Mouse (Mus musculus) urinary bladder, postnatal 4 days (tissue): ENCODE results near the gene Rorc.

Experiments used
- DNase-seq, 2 experiments: peaks; one replicate each; pipeline ENCODE4 v3.0.0; 2021 to 2022; ENCODE audit warnings: low spot score in 2 of 2

The Rorc gene

DNA sequence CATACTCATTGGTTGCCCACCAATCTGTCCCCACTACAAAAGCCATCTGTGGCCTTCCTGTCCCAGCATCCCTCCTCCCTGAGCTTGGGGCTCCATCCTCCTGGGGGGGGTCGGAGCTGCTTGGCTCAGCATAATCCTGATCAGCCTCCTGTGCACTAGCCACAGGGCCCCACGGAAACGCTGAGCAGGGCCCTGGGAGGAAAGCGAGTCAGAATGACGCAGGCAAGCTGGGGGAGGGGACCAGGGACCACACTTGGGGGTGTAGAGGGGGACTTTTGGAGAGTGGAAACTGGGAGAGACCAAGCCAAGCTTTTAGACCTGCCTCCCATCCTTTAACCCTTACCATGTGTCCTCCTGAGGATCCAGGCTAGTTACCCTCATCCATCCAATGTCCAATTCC is 3.3 kb downstream of the Rorc start:
- no peak for DNase-seq

DNA sequence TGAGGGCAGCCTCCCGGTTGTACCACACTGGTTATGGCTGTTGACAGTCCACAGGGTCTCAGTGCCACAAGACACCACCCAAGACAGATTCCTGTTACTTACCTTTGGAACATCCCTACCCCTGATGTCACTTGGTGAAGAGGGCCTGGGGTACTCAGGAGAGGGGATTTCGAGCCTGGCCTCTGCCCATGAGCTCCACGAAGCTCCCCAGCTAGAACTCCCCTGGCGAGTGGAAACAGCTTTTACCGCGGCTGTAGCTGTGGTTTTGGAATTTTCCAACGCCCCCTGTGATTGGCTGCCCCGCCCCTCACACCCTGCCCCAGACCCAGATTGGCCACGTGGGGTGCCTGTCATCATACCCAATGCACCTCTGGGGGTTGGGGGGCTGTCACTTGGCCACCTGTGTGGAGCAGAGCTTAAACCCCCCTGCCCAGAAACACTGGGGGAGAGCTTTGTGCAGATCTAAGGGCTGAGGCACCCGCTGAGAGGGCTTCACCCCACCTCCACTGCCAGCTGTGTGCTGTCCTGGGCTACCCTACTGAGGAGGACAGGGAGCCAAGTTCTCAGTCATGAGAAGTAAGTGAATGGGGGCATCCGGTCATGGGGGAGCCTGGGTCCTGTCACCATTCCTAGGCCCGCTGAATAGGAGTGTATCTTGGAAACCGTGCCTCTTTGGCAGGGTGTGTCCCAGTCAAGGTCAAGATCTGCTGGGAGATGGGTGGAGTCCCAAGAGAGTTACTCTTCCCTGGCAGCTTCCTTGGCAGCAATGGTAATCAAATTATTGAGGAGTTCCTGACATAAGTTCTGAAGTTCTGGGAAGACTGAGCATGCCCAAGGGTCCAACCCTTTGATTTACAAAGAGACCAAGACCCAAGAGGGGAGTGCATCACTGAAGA is 4.7 kb downstream of the Rorc start:
- no peak for DNase-seq

DNA sequence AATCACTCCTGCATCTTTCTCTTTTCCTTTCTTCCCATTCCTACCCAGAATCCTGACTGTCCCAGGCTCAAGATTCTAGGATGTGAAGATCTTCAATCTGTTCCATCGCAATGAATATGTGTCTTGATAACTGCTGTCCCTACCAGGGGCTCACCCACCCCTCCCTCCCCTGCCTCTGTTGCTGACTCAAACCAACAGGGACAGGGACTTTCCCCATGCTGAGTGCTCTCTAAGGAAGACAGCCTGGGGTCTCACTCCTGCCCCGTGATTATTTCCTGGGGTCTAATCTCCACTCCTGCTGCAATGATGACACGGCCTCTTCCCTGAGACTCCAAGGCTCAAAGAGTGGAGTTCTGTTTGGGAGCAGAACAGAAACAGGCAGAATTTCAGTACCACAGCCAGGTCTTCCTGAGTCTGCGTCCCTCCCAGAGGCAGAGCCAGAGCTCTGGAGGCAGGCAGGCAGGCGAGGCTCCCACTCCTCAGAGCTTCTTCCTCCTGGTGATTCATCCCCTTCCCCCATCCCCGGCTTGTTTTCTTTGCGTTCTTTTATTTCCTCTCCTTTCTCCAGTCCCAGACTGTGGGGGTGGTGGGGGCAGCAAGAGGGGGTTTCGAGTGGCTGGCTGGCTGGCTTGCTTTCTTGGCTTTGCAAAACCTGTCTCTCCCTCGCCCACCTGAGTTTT is 7.4 kb downstream of the Rorc start:
- DNase-seq: no peak

DNA sequence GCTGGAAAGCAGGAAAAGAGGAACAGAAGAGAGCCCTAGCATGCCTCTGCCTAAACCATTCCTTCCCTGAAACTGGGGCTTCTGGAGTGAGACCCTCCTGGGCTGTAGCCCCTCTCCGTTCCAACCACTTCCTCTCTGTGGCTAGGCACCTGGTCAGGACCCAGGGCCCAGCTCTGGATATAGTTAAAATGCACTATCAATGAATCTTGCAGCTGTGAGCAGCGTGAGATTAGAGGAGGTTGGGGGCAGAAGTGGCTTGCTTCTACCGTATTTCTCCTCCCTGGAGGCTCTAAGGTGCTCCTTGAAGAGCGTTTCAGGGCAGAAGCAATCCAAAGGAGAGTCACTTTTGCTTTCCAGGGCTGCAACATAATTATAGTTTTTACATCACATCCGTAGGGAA is 9.7 kb downstream of the Rorc start:
- no peak for DNase-seq

DNA sequence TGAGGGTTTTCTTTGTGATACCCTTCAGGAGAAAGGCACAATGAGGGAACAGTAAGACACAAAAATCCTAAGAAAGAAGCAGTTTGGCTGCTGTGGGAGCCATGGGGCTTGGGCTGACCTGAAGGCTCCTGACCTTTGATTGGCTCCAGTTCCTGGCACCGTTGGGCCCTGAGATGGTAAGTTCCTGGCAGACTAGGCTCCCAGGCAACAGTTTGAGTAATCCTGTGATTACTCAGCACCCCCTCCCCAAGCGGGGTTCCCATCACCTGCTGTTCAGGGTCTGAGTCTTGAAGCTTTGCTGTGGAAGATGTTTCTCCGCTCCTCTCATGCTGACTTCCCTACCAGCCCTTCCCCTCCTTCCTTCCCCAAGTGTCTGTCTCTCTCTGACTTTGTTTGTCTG is 10.9 kb downstream of the Rorc start:
- no peak for DNase-seq

DNA sequence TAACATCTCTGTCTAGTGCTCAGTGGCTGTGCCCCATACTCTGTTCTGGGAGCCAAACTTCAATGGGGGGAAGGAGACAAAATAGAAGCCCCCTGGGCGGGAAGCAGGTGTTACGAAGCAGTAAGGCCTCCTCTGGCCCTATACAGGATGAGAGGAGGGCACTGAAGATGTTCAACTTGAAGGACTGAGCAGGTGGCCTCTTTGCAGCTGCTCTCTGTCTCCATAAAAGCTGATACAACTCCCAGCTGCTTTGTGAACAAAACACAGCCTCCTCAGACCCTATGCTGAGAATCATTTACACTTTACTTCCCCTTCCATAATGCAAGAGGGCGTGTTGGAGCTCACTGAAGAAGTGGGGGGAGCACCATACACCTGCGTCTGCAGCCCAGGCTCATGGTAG is 14.1 kb downstream of the Rorc start:
- no peak for DNase-seq

DNA sequence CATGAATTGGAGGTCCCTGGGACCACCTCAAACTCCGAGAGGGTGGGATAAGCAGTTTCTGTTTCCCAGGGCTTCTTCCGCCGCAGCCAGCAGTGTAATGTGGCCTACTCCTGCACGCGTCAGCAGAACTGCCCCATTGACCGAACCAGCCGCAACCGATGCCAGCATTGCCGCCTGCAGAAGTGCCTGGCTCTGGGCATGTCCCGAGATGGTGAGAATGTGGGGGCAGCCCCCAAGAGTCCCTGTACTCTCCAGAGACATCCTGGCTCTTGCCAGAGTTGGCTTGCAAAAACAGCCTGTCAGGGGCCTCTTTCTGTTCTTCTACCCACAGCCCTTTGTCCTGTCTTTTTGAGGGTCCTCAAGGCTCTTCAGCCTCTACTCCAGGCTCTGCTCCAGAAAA is 14.8 kb downstream of the Rorc start:
- DNase-seq: no peak

DNA sequence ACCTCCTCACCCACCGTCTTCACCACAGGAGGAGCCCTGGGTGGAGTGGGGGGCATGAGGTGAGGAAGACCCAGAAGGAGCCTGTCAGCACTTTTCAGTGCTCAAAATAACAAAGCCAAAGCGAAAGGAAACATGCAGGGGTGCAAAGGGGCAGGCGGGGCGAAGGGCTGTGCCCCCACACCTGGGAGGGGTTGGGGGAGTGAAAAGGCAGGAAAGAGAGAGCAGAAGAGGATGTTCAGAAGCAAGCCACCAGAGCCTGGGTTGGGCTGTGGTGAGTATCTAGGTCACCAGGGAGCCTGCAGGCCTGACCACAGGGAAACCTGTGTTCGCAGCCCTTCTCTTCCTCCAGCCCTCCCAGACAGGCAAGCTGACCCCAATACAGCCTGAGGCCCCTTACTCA is 15.5 kb downstream of the Rorc start:
- DNase-seq: no peak

DNA sequence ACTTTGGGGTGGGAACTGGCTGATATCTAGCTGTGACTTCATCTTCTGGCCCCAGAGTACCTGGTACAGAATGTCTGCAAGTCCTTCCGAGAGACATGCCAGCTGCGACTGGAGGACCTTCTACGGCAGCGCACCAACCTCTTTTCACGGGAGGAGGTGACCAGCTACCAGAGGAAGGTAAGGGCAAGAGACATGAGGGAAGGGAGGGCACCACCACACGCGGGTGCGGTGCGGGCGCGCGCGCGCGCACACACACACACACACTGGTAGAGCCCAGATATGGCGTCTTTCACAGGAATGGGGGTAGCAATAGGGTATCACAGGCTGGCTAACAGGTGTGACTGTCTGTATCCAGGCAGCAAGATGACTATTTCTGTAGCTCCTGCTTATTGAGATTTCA is 16.8 kb downstream of the Rorc start:
- no peak for DNase-seq

DNA sequence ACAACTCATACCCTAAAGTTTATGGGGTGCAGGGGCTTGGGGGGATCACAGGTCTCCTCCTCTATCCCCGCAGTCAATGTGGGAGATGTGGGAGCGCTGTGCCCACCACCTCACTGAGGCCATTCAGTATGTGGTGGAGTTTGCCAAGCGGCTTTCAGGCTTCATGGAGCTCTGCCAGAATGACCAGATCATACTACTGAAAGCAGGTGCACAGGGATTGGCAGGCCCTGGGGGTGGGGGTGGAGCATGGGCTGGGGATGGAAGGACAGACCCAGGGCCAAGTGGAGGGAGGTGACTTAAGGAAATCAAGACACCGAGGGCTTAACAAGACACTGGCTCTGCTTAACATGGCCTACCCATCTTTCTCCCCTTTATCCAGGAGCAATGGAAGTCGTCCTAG is 18.4 kb downstream of the Rorc start:
- DNase-seq: no peak

DNA sequence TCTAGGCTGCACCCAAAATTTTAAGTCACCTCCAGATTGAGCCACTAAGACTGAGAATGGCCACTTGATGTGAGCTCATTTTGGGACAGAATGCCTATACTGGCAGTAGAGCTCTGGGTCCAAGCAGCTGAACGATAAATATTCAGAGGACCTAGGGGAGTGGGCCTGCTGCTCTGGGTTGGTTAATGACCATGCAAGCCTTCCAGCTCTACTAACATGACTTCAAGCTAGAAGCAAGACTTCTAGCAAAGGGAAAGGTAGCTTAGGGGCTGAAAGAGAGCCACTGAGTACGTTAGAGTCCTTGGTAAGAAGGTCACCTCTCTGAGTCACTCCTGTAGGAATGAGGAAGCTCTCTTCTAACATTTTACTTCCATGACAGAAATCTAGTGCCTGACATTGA is 19.5 kb downstream of the Rorc start:
- no peak for DNase-seq

DNA sequence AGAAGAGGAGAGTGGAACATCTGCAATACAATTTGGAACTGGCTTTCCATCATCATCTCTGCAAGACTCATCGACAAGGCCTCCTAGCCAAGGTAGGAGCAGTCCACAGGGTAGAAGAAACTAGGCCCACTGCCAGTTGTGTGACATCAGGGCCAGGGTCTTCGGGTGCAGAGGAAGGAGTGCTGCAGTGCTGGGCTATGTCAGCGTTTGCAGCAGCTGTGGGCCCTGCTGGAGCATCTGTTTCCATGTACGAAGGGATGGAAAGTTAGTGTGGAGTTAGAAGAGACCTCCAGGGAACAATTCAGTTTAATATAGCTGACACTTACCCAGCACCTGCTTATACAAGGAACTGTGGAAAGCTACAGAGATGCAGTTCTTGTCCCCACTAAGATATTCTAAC is 20.5 kb downstream of the Rorc start:
- no peak for DNase-seq

DNA sequence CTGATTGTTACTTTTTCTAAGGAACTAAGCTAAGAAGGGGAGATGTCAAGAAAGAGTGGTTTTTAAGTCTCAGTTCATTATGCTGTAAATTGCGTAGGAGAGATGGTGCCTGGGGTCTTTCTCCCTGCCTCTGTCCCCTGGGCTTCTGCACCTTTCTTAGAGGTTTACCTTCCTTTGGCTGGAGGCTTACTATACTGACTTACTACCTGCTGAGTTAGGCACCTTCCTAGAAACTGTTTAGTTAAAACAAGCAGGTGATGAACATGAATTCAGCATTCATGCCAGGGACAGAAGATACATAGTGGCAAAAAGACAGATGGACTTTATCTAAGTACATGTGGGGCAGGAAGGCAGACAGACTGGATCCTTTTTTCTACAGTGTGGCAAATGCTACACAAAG is 23.7 kb downstream of the Rorc start:
- DNase-seq: no peak

DNA sequence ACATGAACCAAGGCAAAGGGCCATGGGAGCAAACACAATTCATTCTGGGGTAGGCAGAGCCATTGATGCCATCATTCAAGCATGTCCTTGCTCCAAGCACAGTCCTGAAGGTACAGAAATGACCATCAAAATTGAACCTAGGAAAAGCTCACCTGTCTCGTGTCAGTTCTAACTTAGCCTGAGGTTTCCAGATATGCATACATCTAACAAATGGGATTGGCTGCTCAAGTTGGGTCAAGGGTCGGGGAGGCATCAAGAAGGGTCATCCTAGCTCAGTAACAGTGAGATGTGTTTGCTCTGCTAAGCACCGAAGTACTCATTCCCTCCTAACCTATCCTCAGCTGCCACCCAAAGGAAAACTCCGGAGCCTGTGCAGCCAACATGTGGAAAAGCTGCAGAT is 24.3 kb downstream of the Rorc start:
- DNase-seq: no peak

DNA sequence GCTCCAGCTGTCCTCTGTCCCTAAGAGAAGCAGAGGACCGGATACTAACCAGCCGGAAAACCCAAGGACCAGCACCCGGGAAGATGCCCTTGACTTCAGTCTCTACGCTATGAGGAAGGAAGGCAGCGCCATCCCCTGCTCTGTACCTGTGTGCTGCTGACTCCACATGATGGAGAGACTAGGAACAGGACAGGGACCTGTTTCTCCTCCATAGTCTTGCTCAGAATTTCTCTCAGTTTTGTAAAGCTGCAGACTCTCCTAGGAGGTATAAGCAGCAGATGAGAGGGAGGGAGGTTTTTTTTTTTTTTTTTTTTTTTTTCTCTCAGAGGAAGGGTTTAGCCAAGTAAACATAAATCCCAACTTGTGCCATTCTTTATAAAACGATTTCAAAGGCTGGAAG is 25.6 kb downstream of the Rorc start, which contains the start of gene Lingo4:
TSS of gene Lingo4 (plus strand) at position 301 of the 400 bp plus-strand sequence.
- DNase-seq: no peak

DNA sequence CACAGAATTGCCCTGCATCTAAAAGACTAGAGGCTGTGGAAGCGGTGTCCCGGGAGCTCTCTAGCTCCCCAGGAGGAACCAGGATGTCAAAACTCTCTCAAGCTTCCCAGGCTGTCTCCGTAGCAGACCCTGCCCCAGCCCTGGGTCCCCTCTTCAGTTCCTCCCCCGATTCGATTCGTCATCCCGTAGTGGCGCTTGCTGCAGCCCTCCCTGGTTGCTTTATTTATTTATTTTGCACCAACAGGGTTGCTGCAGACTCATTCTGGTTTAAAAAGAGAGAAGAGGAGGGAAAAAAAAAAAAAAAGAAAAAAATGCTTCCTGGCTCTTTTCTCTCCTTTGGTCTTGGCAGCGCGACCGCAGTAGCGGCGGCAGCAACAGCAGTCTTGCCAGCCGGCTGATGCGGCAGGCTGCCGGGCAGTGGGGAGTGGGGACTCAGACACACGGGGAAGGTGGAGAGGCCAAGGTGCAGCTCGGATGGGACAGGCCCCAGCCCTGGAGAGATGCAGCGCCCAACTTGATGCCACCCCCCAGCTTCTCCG is 26.4 kb downstream of the Rorc start:
- DNase-seq: no peak

DNA sequence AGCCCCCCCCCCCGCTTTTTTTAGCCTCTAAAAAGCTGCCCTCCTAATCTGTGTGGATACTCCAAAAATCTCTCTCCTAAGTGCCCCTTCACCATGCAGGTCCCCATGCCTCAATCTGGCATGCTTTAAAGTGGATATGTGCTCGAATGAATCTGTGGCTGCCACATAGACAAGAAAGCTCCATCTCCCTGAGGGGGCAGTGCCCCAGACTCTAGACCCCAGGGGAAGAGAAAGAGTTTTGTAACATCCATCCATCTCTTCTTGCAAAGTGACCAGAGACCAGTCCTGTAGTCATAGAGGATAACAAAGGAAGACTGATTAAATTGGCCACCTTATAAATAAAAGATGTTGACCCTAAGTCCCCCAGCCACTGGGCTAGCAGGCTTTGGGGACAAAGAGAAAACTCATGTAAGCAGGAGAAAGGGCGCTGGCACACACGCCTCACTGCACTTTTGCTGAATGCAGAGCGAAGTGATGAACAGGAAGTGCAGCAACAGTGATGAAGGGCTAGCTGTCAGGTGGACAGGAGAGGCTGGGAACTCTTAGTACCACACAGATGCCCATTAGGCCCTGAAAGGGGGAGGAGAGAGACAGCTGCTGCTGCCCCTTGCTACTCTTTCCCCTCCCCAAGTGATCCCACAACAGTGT is 27.2 kb downstream of the Rorc start:
- no peak for DNase-seq

DNA sequence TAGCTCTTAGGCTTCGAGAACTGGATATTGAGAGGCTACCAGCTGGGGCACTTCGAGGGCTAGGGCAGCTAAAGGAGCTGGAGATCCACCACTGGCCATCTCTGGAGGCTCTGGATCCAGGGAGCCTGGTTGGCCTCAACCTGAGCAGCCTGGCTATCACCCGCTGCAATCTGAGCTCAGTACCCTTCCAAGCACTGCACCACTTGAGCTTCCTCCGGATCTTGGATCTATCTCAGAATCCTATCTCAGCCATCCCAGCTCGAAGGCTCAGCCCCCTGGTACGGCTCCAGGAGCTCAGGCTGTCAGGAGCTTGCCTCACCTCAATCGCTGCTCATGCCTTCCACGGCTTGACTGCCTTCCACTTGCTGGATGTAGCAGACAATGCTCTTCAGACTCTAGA is 29.9 kb downstream of the Rorc start:
- no peak for DNase-seq

DNA sequence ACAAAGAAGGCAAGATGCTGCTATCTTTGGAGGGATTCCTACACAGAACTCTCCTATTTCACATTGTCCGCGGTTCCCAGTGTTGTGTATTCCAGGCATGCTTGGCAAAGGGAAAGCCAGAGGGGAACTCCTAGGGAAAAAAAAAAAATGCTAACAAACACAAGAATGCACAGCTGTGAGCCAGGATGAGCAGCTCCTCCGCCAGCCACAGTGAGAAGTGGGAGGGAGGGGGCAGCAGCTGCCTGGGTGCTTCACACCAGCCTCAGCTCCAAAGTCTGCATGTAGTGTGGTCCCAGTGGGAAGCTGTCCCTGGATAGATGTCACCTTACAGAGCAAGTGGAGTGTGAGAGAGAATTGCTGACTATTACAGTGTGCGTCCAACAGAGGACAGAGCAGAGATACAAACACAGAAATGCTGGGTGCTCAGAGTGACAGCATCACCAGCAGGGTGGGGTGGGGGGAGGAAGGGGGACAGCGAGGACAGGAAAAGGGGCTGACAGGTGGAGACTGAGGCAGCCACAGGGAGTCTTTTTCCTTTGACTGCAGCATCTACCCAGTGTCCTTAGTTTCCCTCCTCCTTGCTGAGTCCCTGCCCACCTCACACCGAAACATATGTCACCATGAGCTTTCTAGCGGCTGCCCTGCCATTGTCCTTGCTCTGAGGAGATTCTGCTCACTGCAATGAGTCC is 31.9 kb downstream of the Rorc start:
- no peak for DNase-seq

DNA sequence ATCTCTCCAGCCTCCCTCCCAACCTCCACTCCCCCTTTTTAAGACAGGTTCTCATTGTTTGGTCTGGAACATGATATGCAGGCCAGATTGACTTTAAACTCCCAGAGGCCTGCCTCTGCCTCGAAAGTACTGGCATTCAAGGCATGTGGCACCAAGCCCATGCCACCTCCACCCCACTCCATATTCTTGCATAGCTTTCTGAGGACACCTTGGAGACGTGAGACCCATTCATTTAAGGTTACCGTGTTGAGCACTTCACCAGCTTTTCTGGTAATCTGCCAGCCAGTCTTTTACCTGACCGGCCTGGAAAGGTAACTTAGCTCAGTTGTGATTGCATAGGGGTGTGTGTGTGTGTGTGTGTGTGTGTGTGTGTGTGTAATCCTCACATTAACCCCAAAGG is 33.0 kb downstream of the Rorc start:
- DNase-seq: no peak

DNA sequence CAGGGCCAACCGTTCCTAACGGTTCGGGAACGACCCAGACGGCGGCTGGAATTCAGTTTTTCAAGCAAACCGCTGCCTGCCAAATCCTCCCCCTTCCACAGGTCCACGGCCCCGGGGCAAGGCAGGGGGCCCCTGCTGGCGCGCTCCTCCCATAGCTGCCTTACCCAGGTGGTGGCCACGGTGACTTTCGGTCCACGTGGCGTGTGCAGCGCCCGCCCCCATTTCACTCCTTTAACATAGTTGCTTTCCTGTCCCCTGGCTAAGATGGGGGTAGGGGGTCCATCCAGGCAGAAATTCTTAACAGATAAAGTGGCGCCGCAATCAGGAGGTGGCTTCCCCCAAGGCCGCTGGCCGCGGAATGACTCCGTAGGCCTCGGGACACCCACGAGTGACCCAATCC is 39.9 kb downstream of the Rorc start:
- DNase-seq: no peak
